Mouse (Mus musculus) liver, embryonic 11.5 days (tissue): ENCODE measurements around the gene H2afy2. TPM values are rescaled to one million over a fixed set of nuclear protein-coding genes. Genes with fewer than 3 reads are reported as not detected.

Source experiments
- ATAC-seq: fragments of 200-750 bp; cut with Nextera tagmentation; replicated peaks from 2 replicates; pipeline ENCODE4 v1.8.0; 2017; ENCODE audit warnings: moderate number of reproducible peaks, mild to moderate bottlenecking, moderate TSS enrichment, moderate library complexity; ENCODE audit not compliant: low FRiP score
- DNase-seq: peaks from one replicate; pipeline ENCODE4 v3.0.0-alpha.2; 2017; ENCODE audit warnings: low spot score
- H3K27ac ChIP-seq: fragments of 300-500 bp; sonication (generic); 2 replicates; pipeline ENCODE4 v1.5.1; 2014; ENCODE audit warnings: mild to moderate bottlenecking, low read depth, low read length, control low read depth
- H3K27me3 ChIP-seq: fragments of 300-500 bp; sonication (generic); replicated peaks from 2 replicates; pipeline ENCODE4 v1.6.1; 2014; ENCODE audit warnings: low read length, mixed read lengths; ENCODE audit not compliant: control insufficient read depth, insufficient read depth
- H3K36me3 ChIP-seq: fragments of 300-500 bp; sonication (generic); 2 replicates; pipeline ENCODE4 v1.6.1; 2014; ENCODE audit warnings: mild to moderate bottlenecking, low read length, moderate library complexity, mixed read lengths; ENCODE audit not compliant: control insufficient read depth, insufficient read depth
- H3K4me1 ChIP-seq: fragments of 300-500 bp; sonication (generic); replicated peaks from 2 replicates; pipeline ENCODE4 v1.6.1; 2014; ENCODE audit warnings: low read length, mixed read lengths; ENCODE audit not compliant: control insufficient read depth, insufficient read depth
- H3K4me2 ChIP-seq: fragments of 300-500 bp; sonication (generic); 2 replicates; pipeline ENCODE4 v1.6.1; 2014; ENCODE audit warnings: mild to moderate bottlenecking, control low read depth, moderate library complexity
- H3K4me3 ChIP-seq: fragments of 300-500 bp; sonication (generic); 2 replicates; pipeline ENCODE4 v1.5.1; 2014; ENCODE audit warnings: low read depth, low read length, control low read depth
- H3K9ac ChIP-seq: fragments of 300-500 bp; sonication (generic); 2 replicates; pipeline ENCODE4 v1.6.1; 2014; ENCODE audit warnings: low read depth, low read length, control low read depth
- H3K9me3 ChIP-seq: fragments of 300-500 bp; sonication (generic); 2 replicates; pipeline ENCODE4 v1.6.1; 2016; ENCODE audit warnings: low read length, inconsistent platforms, mixed read lengths; ENCODE audit not compliant: control insufficient read depth
- WGBS: fragments of 180-500 bp; shearing (Covaris S2); extraction: QIAGEN DNeasy Blood & Tissue Kit; methylation state at CpG from one replicate; pipeline ENCODE4 v1.1.7; 2014; 5-methylcytosine and 5-hydroxymethylcytosine counted together
- polyA plus RNA-seq: library from polyadenylated mRNA; unstranded; fragments of >200 nt; fragmentation: Nextera tagmentation; extraction: Ambion mirVana; gene quantifications from 2 replicates; pipeline ENCODE4 v1.2.1, GENCODE M21; 2014

H2afy2 gene
- polyA plus RNA-seq, 1 experiment from 2014 or later = 43.8 TPM

GRCm38 (mm10) chr10:61794971-61795370 lies 11.0 kb upstream of the H2afy2 start:
- DNase-seq (no peak), ATAC-seq (no peak)
- Histone ChIP-seq H3K9ac (no peak overlapping the region), H3K9me3 (no peaks in the 10 kb centered on the region), H3K27ac (no peak overlapping the region), H3K4me2 (no peak overlapping the region), H3K36me3 (no peaks in the 10 kb centered on the region), H3K27me3 (no peaks in the 10 kb centered on the region), H3K4me3 (no peak overlapping the region), H3K4me1 (no peaks in the 10 kb centered on the region)
- WGBS = 48% methylated on average over 10 of the region's 10 CpGs

GRCm38 (mm10) chr10:61793015-61793414 lies 9.1 kb upstream of the H2afy2 start:
- WGBS = 57% methylated on average over 8 of the region's 8 CpGs

GRCm38 (mm10) chr10:61788499-61788898 lies 4.6 kb upstream of the H2afy2 start:
- DNase-seq (no peak), ATAC-seq (no peak)
- Histone ChIP-seq H3K9ac (no peak overlapping the region), H3K9me3 (no peaks in the 10 kb centered on the region), H3K4me2 (no peak overlapping the region), H3K36me3 (no peaks in the 10 kb centered on the region), H3K27ac (no peak overlapping the region), H3K4me1 (no peaks in the 10 kb centered on the region), H3K4me3 (no peak overlapping the region), H3K27me3 (peaks cover 21% of the 10 kb centered on the region)
- WGBS = 93% methylated on average over 5 of the region's 5 CpGs

More at GRCm38 (mm10) chr10:61793015-61793414, 9.1 kb upstream of the H2afy2 start:
- Histone ChIP-seq H3K9ac (no peak overlapping the region), H3K27ac (no peak overlapping the region), H3K4me1 (no peaks in the 10 kb centered on the region), H3K4me2 (no peak overlapping the region), H3K27me3 (no peaks in the 10 kb centered on the region), H3K9me3 (no peaks in the 10 kb centered on the region), H3K4me3 (no peak overlapping the region), H3K36me3 (no peaks in the 10 kb centered on the region)
- ATAC-seq = no peak
- no peak for DNase-seq

DNA sequence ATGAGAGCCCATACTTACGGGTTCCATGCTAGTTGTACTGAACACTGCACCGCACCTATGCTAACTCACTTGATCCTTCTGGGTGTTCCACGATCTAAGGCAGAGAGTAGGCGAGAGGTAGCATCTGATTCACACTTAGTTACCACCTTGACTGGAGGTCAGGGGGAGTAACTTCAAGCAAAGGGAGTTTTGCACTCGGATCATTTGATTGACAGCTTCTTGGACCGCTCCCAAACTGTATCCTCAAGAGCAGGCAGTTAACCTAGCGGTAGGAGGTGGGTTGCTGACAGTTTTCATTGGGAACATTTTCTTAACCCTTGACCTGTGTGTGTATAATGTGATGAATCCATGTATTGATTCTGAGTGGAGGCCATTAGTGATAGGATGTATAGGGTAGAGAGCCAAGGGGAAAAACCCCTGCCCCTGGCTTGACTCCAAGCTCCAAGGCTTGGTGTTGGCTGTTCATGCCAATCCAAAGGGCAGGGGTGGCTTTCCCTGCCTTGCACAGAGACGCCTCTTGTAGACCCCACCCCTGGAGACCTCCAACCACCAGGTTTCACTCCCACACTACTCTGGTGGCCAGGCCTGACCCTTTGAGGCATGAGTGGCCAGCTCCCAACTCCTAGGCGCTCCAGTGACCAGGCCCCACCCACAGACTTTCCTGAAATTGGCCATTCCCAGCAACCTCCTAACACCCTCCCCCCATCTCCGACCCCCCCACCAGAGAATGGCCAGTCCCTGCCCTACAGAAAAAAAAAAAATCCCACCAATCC lies 3.8 kb upstream of the H2afy2 start:
- ATAC-seq = no peak
- Histone ChIP-seq H3K9ac (no peak overlapping the region), H3K4me3 (no peak overlapping the region), H3K27me3 (peaks cover 29% of the 10 kb centered on the region), H3K36me3 (no peaks in the 10 kb centered on the region), H3K9me3 (no peaks in the 10 kb centered on the region), H3K4me2 (no peak overlapping the region), H3K4me1 (no peaks in the 10 kb centered on the region), H3K27ac (no peak overlapping the region)
- DNase-seq = no peak
- WGBS = 72% methylated on average over 10 of the region's 10 CpGs

- ATAC-seq = no peak
- peaks cover 39% of the 10 kb centered on the region for H3K27me3 ChIP-seq
- H3K9me3 ChIP-seq = no peaks in the 10 kb centered on the region
- peak overlapping the region; percentile 59 for H3K4me3 ChIP-seq
- H3K27ac ChIP-seq = no peak overlapping the region
- H3K9ac ChIP-seq = no peak overlapping the region
- no peaks in the 10 kb centered on the region for H3K36me3 ChIP-seq
- WGBS = 39% methylated on average over 10 of the region's 10 CpGs
- peak overlapping the region; percentile 62 for H3K4me2 ChIP-seq
- H3K4me1 ChIP-seq = no peaks in the 10 kb centered on the region
- DNase-seq = no peak
These were observed 467 bp upstream of the H2afy2 start for GRCm38 (mm10) chr10:61784414-61784813.

GRCm38 (mm10) chr10:61782799-61783611 lies 942 bp downstream of the H2afy2 start:
- Histone ChIP-seq H3K4me3 (peak overlapping the region; percentile 59), H3K4me1 (no peaks in the 10 kb centered on the region), H3K27me3 (peaks cover 39% of the 10 kb centered on the region), H3K9me3 (no peaks in the 10 kb centered on the region), H3K9ac (peak overlapping the region; percentile 62), H3K4me2 (peak overlapping the region; percentile 62), H3K36me3 (no peaks in the 10 kb centered on the region), H3K27ac (peak overlapping the region; percentile 57)
- ATAC-seq = peak; percentile 34; the same call in 1 of the 2 replicates
- WGBS = 1% methylated on average over 74 of the region's 74 CpGs
- peak; percentile 66 for DNase-seq

DNA sequence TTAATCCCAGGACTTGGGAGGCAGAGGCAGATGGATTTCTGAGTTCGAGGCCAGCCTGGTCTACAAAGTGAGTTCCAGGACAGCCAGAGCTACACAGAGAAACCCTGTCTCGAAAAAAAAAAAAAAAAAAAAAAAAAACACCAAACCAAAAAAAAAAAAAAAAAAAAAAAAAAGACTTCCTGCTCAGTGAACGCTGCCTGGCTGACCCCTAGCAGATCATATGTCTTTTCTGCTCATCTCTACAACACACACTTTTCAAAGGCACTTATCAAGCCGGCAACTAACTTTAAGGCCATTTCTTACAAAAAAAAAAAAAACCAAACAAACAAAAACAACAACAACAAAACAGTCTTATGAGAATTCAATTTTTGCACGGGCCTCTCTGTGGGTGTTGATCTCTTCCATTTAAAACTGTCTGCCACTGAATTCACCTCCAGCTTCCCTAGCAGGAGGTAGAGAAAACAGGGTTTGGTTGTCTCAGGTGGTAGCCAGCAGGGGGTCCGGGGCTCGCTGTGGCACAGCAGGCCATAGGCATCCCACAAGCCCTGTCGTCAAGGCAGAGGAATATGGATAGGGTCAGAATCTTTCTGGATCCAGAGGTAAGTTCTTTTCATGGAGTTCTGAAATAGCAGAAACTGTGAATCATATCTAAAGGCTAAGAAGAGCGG lies 2.4 kb downstream of the H2afy2 start:
- Histone ChIP-seq H3K4me3 (no peak overlapping the region), H3K27me3 (peaks cover 39% of the 10 kb centered on the region), H3K36me3 (no peaks in the 10 kb centered on the region), H3K9me3 (no peaks in the 10 kb centered on the region), H3K4me1 (no peaks in the 10 kb centered on the region), H3K27ac (no peak overlapping the region), H3K4me2 (no peak overlapping the region; the same call in 1 of the 2 replicates), H3K9ac (no peak overlapping the region)
- 36% methylated on average over 8 of the region's 9 CpGs for WGBS
- DNase-seq (no peak), ATAC-seq (no peak)

GRCm38 (mm10) chr10:61766806-61767205 lies 17.1 kb downstream of the H2afy2 start:
- no peak overlapping the region for H3K27ac ChIP-seq
- WGBS = 46% methylated on average over 6 of the region's 6 CpGs
- H3K4me3 ChIP-seq = no peak overlapping the region
- H3K27me3 ChIP-seq = no peaks in the 10 kb centered on the region
- H3K36me3 ChIP-seq = no peaks in the 10 kb centered on the region
- ATAC-seq (no peak), DNase-seq (no peak)
- H3K9ac ChIP-seq = no peak overlapping the region
- no peaks in the 10 kb centered on the region for H3K4me1 ChIP-seq
- no peaks in the 10 kb centered on the region for H3K9me3 ChIP-seq
- no peak overlapping the region for H3K4me2 ChIP-seq
